Mouse (Mus musculus) heart, postnatal 0 days (tissue): ENCODE results near the gene Gm10203. TPM values are rescaled to one million over a fixed set of nuclear protein-coding genes. Genes with fewer than 3 reads are reported as not detected.
"Not testable (repeated sequence)": the region's sequence is repeated elsewhere in the genome, so short reads cannot be mapped to it uniquely, and the experiment has no call there.

Experiments
- ATAC-seq: fragments of 200-750 bp; cut with Nextera tagmentation; 2 replicates; pipeline ENCODE4 v1.8.0; 2017; ENCODE audit warnings: low read depth, moderate number of reproducible peaks, moderate library complexity; ENCODE audit not compliant: insufficient read depth
- DNase-seq: peaks from one replicate; pipeline ENCODE4 v3.0.0-alpha.2; 2016; ENCODE audit warnings: low spot score
- H3K27ac ChIP-seq: fragments of 300-500 bp; sonication (generic); 2 replicates; pipeline ENCODE4 v1.5.1; 2014; ENCODE audit warnings: low read depth, mild to moderate bottlenecking
- H3K27me3 ChIP-seq: fragments of 300-500 bp; sonication (generic); 2 replicates; pipeline ENCODE4 v1.6.1; 2014; ENCODE audit warnings: low read length, mixed read lengths; ENCODE audit not compliant: control insufficient read depth, insufficient read depth
- H3K36me3 ChIP-seq: fragments of 300-500 bp; sonication (generic); replicated peaks from 2 replicates; pipeline ENCODE4 v1.6.1; 2014; ENCODE audit warnings: low read length, mixed read lengths; ENCODE audit not compliant: control insufficient read depth, insufficient read depth
- H3K4me1 ChIP-seq: fragments of 300-500 bp; sonication (generic); 2 replicates; pipeline ENCODE4 v1.6.1; 2014; ENCODE audit warnings: antibody characterized with exemption; ENCODE audit not compliant: control insufficient read depth, insufficient read depth
- H3K4me2 ChIP-seq: fragments of 300-500 bp; sonication (generic); 2 replicates; pipeline ENCODE4 v1.6.1; 2014; ENCODE audit warnings: low read depth, mild to moderate bottlenecking, low read length, moderate library complexity
- H3K4me3 ChIP-seq: fragments of 300-500 bp; sonication (generic); 2 replicates; pipeline ENCODE4 v1.5.1; 2014; ENCODE audit warnings: low read depth, low read length
- H3K9ac ChIP-seq: fragments of 300-500 bp; sonication (generic); replicated peaks from 2 replicates; pipeline ENCODE4 v1.6.1; 2014; ENCODE audit warnings: low read depth, low read length, mixed read lengths
- H3K9me3 ChIP-seq: fragments of 300-500 bp; sonication (generic); replicated peaks from 2 replicates; pipeline ENCODE4 v1.6.1; 2016; ENCODE audit warnings: low read length; ENCODE audit not compliant: control insufficient read depth
- CTCF ChIP-seq: IDR thresholded peaks from 2 replicates; pipeline ENCODE4 v1.5.1; 2016; ENCODE audit warnings: antibody characterized with exemption, control low read depth, low read depth
- EP300 ChIP-seq: IDR thresholded peaks from 2 replicates; pipeline ENCODE4 v1.6.1; 2016; ENCODE audit warnings: antibody characterized with exemption, low read depth
- WGBS: fragments of 180-500 bp; shearing (Covaris S2); extraction: QIAGEN DNeasy Blood & Tissue Kit; methylation state at CpG from one replicate; pipeline ENCODE4 v1.1.7; 2014; 5-methylcytosine and 5-hydroxymethylcytosine counted together
- polyA plus RNA-seq: library from polyadenylated mRNA; unstranded; fragments of >200 nt; fragmentation: Nextera tagmentation; extraction: Ambion mirVana; gene quantifications from 2 replicates; pipeline ENCODE4 v1.2.1, GENCODE M21; 2015
- total RNA-seq: library from RNA; depleted of rRNA; stranded (reverse); fragments of >200 nt; gene quantifications from 2 replicates; pipeline ENCODE4 v1.2.3, GENCODE M21; 2014; ENCODE audit warnings: low replicate concordance; rRNA removed

The Gm10203 gene
- total RNA-seq (not detected in 2 replicates), polyA plus RNA-seq (not detected in 2 replicates)

DNA sequence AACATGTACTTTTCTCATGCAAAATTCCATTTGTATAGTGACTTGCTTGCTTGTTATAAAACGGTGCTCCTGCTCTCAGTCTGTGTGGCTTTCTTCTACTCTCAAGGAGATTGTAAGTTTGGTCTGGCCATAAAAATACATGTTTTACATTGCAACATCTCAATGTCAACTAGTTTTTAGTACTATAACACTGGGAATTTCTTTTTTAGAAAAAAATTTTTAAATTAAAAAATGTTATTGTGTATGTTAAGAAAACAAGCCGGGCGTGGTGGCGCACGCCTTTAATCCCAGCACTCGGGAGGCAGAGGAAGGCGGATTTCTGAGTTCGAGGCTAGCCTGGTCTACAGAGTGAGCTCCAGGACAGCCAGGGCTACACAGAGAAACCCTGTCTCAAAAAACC, at the start of gene Gm10203:
TSS of gene Gm10203 (plus strand) at position 301 of the 400 bp plus-strand sequence.
- not testable (repeated sequence) for H3K4me2 ChIP-seq, H3K4me1 ChIP-seq, ATAC-seq, H3K36me3 ChIP-seq, H3K27ac ChIP-seq, H3K4me3 ChIP-seq, H3K9ac ChIP-seq, H3K27me3 ChIP-seq, DNase-seq, H3K9me3 ChIP-seq
- WGBS: 82% methylated on average over 8 of the region's 8 CpGs

DNA sequence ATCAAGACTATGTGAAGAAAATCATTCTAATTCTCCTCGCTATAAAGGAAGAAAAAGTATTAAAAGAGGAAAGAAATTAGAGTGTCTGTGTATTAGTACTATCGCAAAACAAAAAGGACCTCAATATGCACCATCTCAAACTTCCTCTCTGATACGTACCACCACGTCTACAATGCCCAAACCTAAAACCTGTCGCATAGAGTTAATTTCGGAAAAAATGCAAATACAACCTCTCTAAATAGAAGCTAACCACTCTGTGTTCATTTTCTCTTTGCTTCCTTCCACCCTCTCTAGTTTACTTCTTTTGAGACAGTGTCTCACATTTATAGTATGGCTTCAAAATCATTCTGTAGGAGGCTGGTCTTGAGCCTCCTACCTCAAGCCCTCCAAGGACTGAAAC, 37.6 kb upstream of the Gm10203 start:
- no peaks in the 10 kb centered on the region for H3K27me3 ChIP-seq
- no peak for DNase-seq
- TF ChIP-seq CTCF (no peak), EP300 (no peak)
- H3K4me3 ChIP-seq: no peak overlapping the region
- H3K9me3 ChIP-seq: no peaks in the 10 kb centered on the region
- WGBS: 95% methylated on average over 6 of the region's 6 CpGs
- no peak overlapping the region for H3K4me2 ChIP-seq
- H3K36me3 ChIP-seq: no peaks in the 10 kb centered on the region
- peaks cover 11% of the 10 kb centered on the region; the same call in 1 of the 2 replicates for H3K4me1 ChIP-seq
- H3K27ac ChIP-seq: no peak overlapping the region
- ATAC-seq: no peak
- H3K9ac ChIP-seq: no peak overlapping the region

- Histone ChIP-seq H3K4me3 (no peak overlapping the region), H3K9ac (no peak overlapping the region), H3K9me3 (no peaks in the 10 kb centered on the region), H3K4me1 (peaks cover 11% of the 10 kb centered on the region; the same call in 1 of the 2 replicates), H3K4me2 (peak overlapping the region; percentile 36; the same call in 1 of the 2 replicates), H3K27me3 (no peaks in the 10 kb centered on the region), H3K36me3 (no peaks in the 10 kb centered on the region), H3K27ac (no peak overlapping the region)
- WGBS: 19% methylated on average over 5 of the region's 5 CpGs
- ATAC-seq (peak; percentile 66), DNase-seq (peak; percentile 62)
- TF ChIP-seq EP300 (peak; percentile 59; the same call in 1 of the 2 replicates), CTCF (no peak)
Measured at GRCm38 (mm10) chr6:149093465-149093864, 36.5 kb upstream of the Gm10203 start.

- ATAC-seq (no peak), DNase-seq (no peak)
- Histone ChIP-seq H3K27me3 (no peaks in the 10 kb centered on the region), H3K27ac (no peak overlapping the region), H3K9me3 (no peaks in the 10 kb centered on the region), H3K36me3 (no peaks in the 10 kb centered on the region), H3K4me3 (no peak overlapping the region), H3K4me1 (peaks cover 11% of the 10 kb centered on the region; the same call in 1 of the 2 replicates), H3K4me2 (no peak overlapping the region), H3K9ac (no peak overlapping the region)
- 24% methylated on average over 1 of the region's 1 CpGs for WGBS
- TF ChIP-seq EP300 (no peak), CTCF (no peak)
Measured at GRCm38 (mm10) chr6:149094555-149094954, 35.4 kb upstream of the Gm10203 start.

GRCm38 (mm10) chr6:149095389-149095788, 34.6 kb upstream of the Gm10203 start:
- Histone ChIP-seq H3K9ac (no peak overlapping the region), H3K36me3 (no peaks in the 10 kb centered on the region), H3K9me3 (no peaks in the 10 kb centered on the region), H3K4me3 (no peak overlapping the region), H3K27me3 (no peaks in the 10 kb centered on the region), H3K27ac (no peak overlapping the region), H3K4me2 (no peak overlapping the region), H3K4me1 (peaks cover 11% of the 10 kb centered on the region; the same call in 1 of the 2 replicates)
- WGBS: 49% methylated on average over 6 of the region's 6 CpGs
- TF ChIP-seq EP300 (no peak), CTCF (0 out of 2 replicates have a peak, but pooled peaks have one; percentile 7)
- DNase-seq: no peak
- ATAC-seq: no peak

- Histone ChIP-seq H3K4me2 (no peak overlapping the region), H3K9ac (no peak overlapping the region), H3K36me3 (no peaks in the 10 kb centered on the region), H3K4me1 (peaks cover 11% of the 10 kb centered on the region; the same call in 1 of the 2 replicates), H3K9me3 (no peaks in the 10 kb centered on the region), H3K4me3 (no peak overlapping the region), H3K27me3 (no peaks in the 10 kb centered on the region), H3K27ac (no peak overlapping the region)
- no peak for ATAC-seq
- no peak for TF ChIP-seq CTCF
- WGBS: 88% methylated on average over 2 of the region's 2 CpGs
- no peak for DNase-seq
Measured at GRCm38 (mm10) chr6:149096233-149096632, 33.7 kb upstream of the Gm10203 start.
